Mouse (Mus musculus) lung, adult 2 months (tissue): ENCODE measurements around the gene Pacrg. TPM values are rescaled to one million over a fixed set of nuclear protein-coding genes. Genes with fewer than 3 reads are reported as not detected.

Experiments
- DNase-seq: peaks from one replicate; pipeline ENCODE4 v3.0.0; 2022
- H3K4me1 ChIP-seq: fragments of 200-500 bp; 2 replicates; pipeline ENCODE4 v1.6.1; 2011; ENCODE audit warnings: low read length; ENCODE audit not compliant: control insufficient read depth, insufficient read depth
- H3K4me3 ChIP-seq: fragments of 200-500 bp; replicated peaks from 2 replicates; pipeline ENCODE3; 2011; ENCODE audit warnings: low read depth, mild to moderate bottlenecking, control low read depth, low read length; ENCODE audit errors: extremely low read depth
- CTCF ChIP-seq: fragments of 200-500 bp; IDR thresholded peaks from 2 replicates; pipeline ENCODE4 v1.5.1; 2011; ENCODE audit warnings: mild to moderate bottlenecking, low read length, control low read depth; ENCODE audit not compliant: insufficient read depth
- POLR2A ChIP-seq: fragments of 200-500 bp; IDR thresholded peaks from 2 replicates; pipeline ENCODE4 v1.6.1; 2011; ENCODE audit warnings: low read depth, mild to moderate bottlenecking, control low read depth, low read length, borderline replicate concordance; ENCODE audit errors: extremely low read depth
- WGBS: fragments of 180-500 bp; shearing (Covaris S2); methylation state at CpG from one replicate; pipeline ENCODE4 v1.1.7; 2018; 5-methylcytosine and 5-hydroxymethylcytosine counted together
- polyA plus RNA-seq: library from polyadenylated mRNA; depleted of rRNA; stranded (reverse); fragments of >200 nt; gene quantifications from 2 replicates; pipeline ENCODE4 v1.2.3, GENCODE M21; 2012

Pacrg gene
- polyA plus RNA-seq, 1 experiment, result 3.5 TPM

GRCm38 (mm10) chr17:10469874-10470568 is 370.1 kb downstream of the Pacrg start:
- Histone ChIP-seq H3K4me3 (no peak overlapping the region), H3K4me1 (no peaks in the 10 kb centered on the region; the same call in 1 of the 2 replicates)
- WGBS, result 64% methylated on average over 9 of the region's 9 CpGs
- TF ChIP-seq CTCF (no peak), POLR2A (no peak)
- no peak for DNase-seq

GRCm38 (mm10) chr17:10467102-10467501 is 373.0 kb downstream of the Pacrg start:
- H3K4me1 ChIP-seq, result peaks cover 2% of the 10 kb centered on the region; the same call in 1 of the 2 replicates
- TF ChIP-seq CTCF (no peak), POLR2A (no peak)
- no peak overlapping the region for H3K4me3 ChIP-seq
- no peak for DNase-seq
- WGBS, result 79% methylated on average over 3 of the region's 3 CpGs

GRCm38 (mm10) chr17:10465467-10465866 is 374.6 kb downstream of the Pacrg start:
- 64% methylated on average over 6 of the region's 6 CpGs for WGBS
- TF ChIP-seq POLR2A, result no peak
- TF ChIP-seq CTCF, result no peak
- no peak for DNase-seq
- Histone ChIP-seq H3K4me1 (peaks cover 2% of the 10 kb centered on the region; the same call in 1 of the 2 replicates), H3K4me3 (no peak overlapping the region)

- Histone ChIP-seq H3K4me1 (peaks cover 2% of the 10 kb centered on the region; the same call in 1 of the 2 replicates), H3K4me3 (no peak overlapping the region)
- no peak for TF ChIP-seq POLR2A
- TF ChIP-seq CTCF, result no peak
- no peak for DNase-seq
- 69% methylated on average over 3 of the region's 3 CpGs for WGBS
These were observed 375.4 kb downstream of the Pacrg start for GRCm38 (mm10) chr17:10464700-10465099.

- H3K4me3 ChIP-seq, result no peak overlapping the region
These were observed 376.5 kb downstream of the Pacrg start for GRCm38 (mm10) chr17:10463626-10464025.

GRCm38 (mm10) chr17:10460916-10461315 is 379.2 kb downstream of the Pacrg start:
- 67% methylated on average over 4 of the region's 4 CpGs for WGBS
- H3K4me1 ChIP-seq, result peaks cover 2% of the 10 kb centered on the region; the same call in 1 of the 2 replicates
- no peak for DNase-seq
- TF ChIP-seq CTCF (no peak), POLR2A (no peak)
- H3K4me3 ChIP-seq, result no peak overlapping the region

More at GRCm38 (mm10) chr17:10463626-10464025, 376.5 kb downstream of the Pacrg start:
- peaks cover 2% of the 10 kb centered on the region; the same call in 1 of the 2 replicates for H3K4me1 ChIP-seq
- DNase-seq, result peak; percentile 62
- 71% methylated on average over 3 of the region's 3 CpGs for WGBS
- TF ChIP-seq CTCF (no peak), POLR2A (no peak)

- TF ChIP-seq CTCF, result no peak
- no peak for TF ChIP-seq POLR2A
- Histone ChIP-seq H3K4me3 (no peak overlapping the region), H3K4me1 (peaks cover 2% of the 10 kb centered on the region; the same call in 1 of the 2 replicates)
- no peak for DNase-seq
These were observed 381.4 kb downstream of the Pacrg start for GRCm38 (mm10) chr17:10458743-10459142.

GRCm38 (mm10) chr17:10456409-10456808 is 383.7 kb downstream of the Pacrg start:
- DNase-seq, result no peak
- H3K4me1 ChIP-seq, result no peaks in the 10 kb centered on the region
- H3K4me3 ChIP-seq, result no peak overlapping the region
- TF ChIP-seq CTCF, result no peak
- no peak for TF ChIP-seq POLR2A
- WGBS, result 93% methylated on average over 4 of the region's 4 CpGs

- WGBS, result 88% methylated on average over 7 of the region's 7 CpGs
- no peak overlapping the region for H3K4me3 ChIP-seq
- DNase-seq, result no peak
- H3K4me1 ChIP-seq, result no peaks in the 10 kb centered on the region
- TF ChIP-seq POLR2A, result no peak
- no peak for TF ChIP-seq CTCF
These were observed 384.1 kb downstream of the Pacrg start for GRCm38 (mm10) chr17:10455961-10456360.

- no peak for DNase-seq
- WGBS, result 87% methylated on average over 8 of the region's 8 CpGs
- no peak overlapping the region for H3K4me3 ChIP-seq
- TF ChIP-seq POLR2A (no peak), CTCF (no peak)
- no peaks in the 10 kb centered on the region for H3K4me1 ChIP-seq
These were observed 385.7 kb downstream of the Pacrg start for GRCm38 (mm10) chr17:10454406-10454805.
